8 mouse cellular contexts compared by ENCODE assay signal in genomic region chr8:85841489-85841795, GRCm38 (mm10). TPM values are rescaled to one million over a fixed set of nuclear protein-coding genes. Genes with fewer than 3 reads are reported as not detected.
DNase-seq lines count a peak whose midpoint lies in the region; ATAC-seq and TF ChIP-seq lines count a peak whose summit lies in the region.

No protein-coding gene starts in this region.

- intact Hi-C loops in heart, postnatal 25 days (cut with DNase I): no loop called here

- TF ChIP-seq CTCF in MEL (IDR thresholded peaks at IDR 0.05 in 2 of 3, conservative IDR thresholded peaks at IDR 0.05 in 1 of 3; ENCODE audit: control insufficient read depth in 1 of 3, insufficient read depth in 1 of 3, low read depth in 2 of 3, low read length in 3 of 3, poor library complexity in 1 of 3, severe bottlenecking in 1 of 3): no peak
- no peak for TF ChIP-seq CTCF in liver, embryonic 14.5 days (IDR thresholded peaks at IDR 0.05; ENCODE audit: low read depth)

- H3K79me2 ChIP-seq in MEL (ENCODE audit: control insufficient read depth, insufficient read depth, low read length, poor library complexity): peaks cover 24% of the 10 kb centered on the region

- peaks cover 2 to 34% of the 10 kb centered on the region in 2 experiments for H3K36me3 ChIP-seq in MEL (ENCODE audit: control insufficient read depth in 1 of 2, insufficient read depth in 2 of 2, low read length in 2 of 2)
- peaks cover 9% of the 10 kb centered on the region; the same call in 1 of the 2 replicates for H3K36me3 ChIP-seq in heart, embryonic 12.5 days
- no peaks in the 10 kb centered on the region; the same call in 1 of the 2 replicates for H3K36me3 ChIP-seq in liver, embryonic 14.5 days (replicated peaks; ENCODE audit: control insufficient read depth, insufficient read depth, low read depth)

- H3K27ac ChIP-seq in MEL (ENCODE audit: control insufficient read depth, low read depth, low read length): peak overlapping the region; percentile 99
- peak overlapping the region; percentile 97 for H3K27ac ChIP-seq in heart, embryonic 12.5 days (ENCODE audit: poor library complexity, severe bottlenecking)
- H3K27ac ChIP-seq in liver, embryonic 14.5 days: peak overlapping the region; percentile 68

- ATAC-seq in heart, embryonic 12.5 days (ENCODE audit: insufficient number of reproducible peaks, low FRiP score): no peak
- ATAC-seq in liver, embryonic 14.5 days (ENCODE audit: insufficient read depth): no peak

- no peak for TF ChIP-seq EP300 in MEL (IDR thresholded peaks at IDR 0.05; ENCODE audit: low read depth in 1 of 2, low read length in 2 of 2)
- no peak for TF ChIP-seq EP300 in liver, embryonic 14.5 days (IDR thresholded peaks at IDR 0.05; ENCODE audit: low read depth)

- peaks cover 6 to 23% of the 10 kb centered on the region in 2 experiments; a peak in 3 of 4 replicates for H3K4me1 ChIP-seq in MEL (ENCODE audit: control insufficient read depth in 1 of 2, insufficient read depth in 2 of 2, low read length in 2 of 2)
- peaks cover 11% of the 10 kb centered on the region for H3K4me1 ChIP-seq in heart, embryonic 12.5 days (replicated peaks)
- peaks cover 4 to 9% of the 10 kb centered on the region in 2 experiments for H3K4me1 ChIP-seq in liver, embryonic 14.5 days (replicated peaks; ENCODE audit: control insufficient read depth in 2 of 2, insufficient read depth in 2 of 2, low read length in 1 of 2)

- H3K4me3 ChIP-seq in MEL (ENCODE audit: control insufficient read depth in 1 of 2, insufficient read depth in 1 of 2, low read depth in 2 of 2, low read length in 2 of 2): peak overlapping the region; percentile 82 to 95
- peak overlapping the region; percentile 96 for H3K4me3 ChIP-seq in heart, embryonic 12.5 days
- peak overlapping the region; percentile 79 to 97 for H3K4me3 ChIP-seq in liver, embryonic 14.5 days (ENCODE audit: insufficient read depth in 1 of 2, low read depth in 2 of 2, low read length in 2 of 2)

- H3K27me3 ChIP-seq in MEL (ENCODE audit: control insufficient read depth in 1 of 2, insufficient read depth in 2 of 2, low read length in 2 of 2): no peaks in the 10 kb centered on the region
- no peaks in the 10 kb centered on the region for H3K27me3 ChIP-seq in heart, embryonic 12.5 days (replicated peaks)
- H3K27me3 ChIP-seq in liver, embryonic 14.5 days (ENCODE audit: control insufficient read depth, insufficient read depth, low read length): no peaks in the 10 kb centered on the region

- TF ChIP-seq POLR2A in MEL (IDR thresholded peaks at IDR 0.05; ENCODE audit: control insufficient read depth in 1 of 2, insufficient read depth in 1 of 2, low read depth in 1 of 2, low read length in 2 of 2, poor library complexity in 1 of 2): no peak; a peak in 1 of 4 replicates

- no peaks in the 10 kb centered on the region for H3K9me3 ChIP-seq in MEL (replicated peaks; ENCODE audit: insufficient read depth, low read length)
- no peaks in the 10 kb centered on the region for H3K9me3 ChIP-seq in heart, embryonic 12.5 days (replicated peaks)
- H3K9me3 ChIP-seq in liver, embryonic 14.5 days (ENCODE audit: control insufficient read depth, low read length): no peaks in the 10 kb centered on the region

- DNase-seq in heart, adult 11 months: peak; percentile 68
- no peak for DNase-seq in heart, postnatal 25 days (ENCODE audit: low spot score)
- no peak for DNase-seq in MEL (ENCODE audit: low read depth, low spot score)
- DNase-seq in liver, embryonic 14.5 days (ENCODE audit: low read depth in 3 of 3, low spot score in 3 of 3): peak; percentile 11 to 17 (median 13)
- DNase-seq in skeletal muscle tissue, adult 2 months (ENCODE audit: low read depth, low spot score): peak; percentile 43
- DNase-seq in urinary bladder, adult 18-20 months (ENCODE audit: low spot score in 2 of 2): no peak
- DNase-seq in right cerebral cortex, postnatal 25 days: no peak

- H3K9ac ChIP-seq in MEL (ENCODE audit: control insufficient read depth, low read depth, low read length, poor library complexity, severe bottlenecking): peak overlapping the region; percentile 96
- peak overlapping the region; percentile 94 for H3K9ac ChIP-seq in heart, embryonic 12.5 days
- peak overlapping the region; percentile 93 for H3K9ac ChIP-seq in liver, embryonic 14.5 days (replicated peaks)

- WGBS in heart, embryonic 12.5 days: 11% methylated on average over 4 of the region's 4 CpGs
- WGBS in liver, embryonic 14.5 days (ENCODE audit: insufficient replicate concordance): 0% methylated on average over 4 of the region's 4 CpGs

- H3K4me2 ChIP-seq in heart, embryonic 12.5 days: peak overlapping the region; percentile 93
- H3K4me2 ChIP-seq in liver, embryonic 14.5 days (ENCODE audit: low read depth): peak overlapping the region; percentile 82

- TF ChIP-seq RAD21 in MEL (IDR thresholded peaks at IDR 0.05; ENCODE audit: low read depth, low read length): no peak

TF ChIP-seq in MEL, 35 proteins besides CTCF, POLR2A, EP300 and RAD21:
- TF ChIP-seq MAFK (IDR thresholded peaks at IDR 0.05; ENCODE audit: borderline replicate concordance, low read depth, low read length): no peak
- TF ChIP-seq ZC3H11A (IDR thresholded peaks at IDR 0.05; ENCODE audit: low read depth, low read length): no peak
- no peak for TF ChIP-seq USF2 (IDR thresholded peaks at IDR 0.05; ENCODE audit: borderline replicate concordance in 1 of 2, insufficient read depth in 1 of 2, low read depth in 1 of 2, low read length in 2 of 2)
- 0 out of 2 replicates have a peak, but pooled peaks have one; percentile 7 for TF ChIP-seq TBP (IDR thresholded peaks at IDR 0.05; ENCODE audit: low read depth, low read length)
- TF ChIP-seq NELFE (IDR thresholded peaks at IDR 0.05; ENCODE audit: low read depth, low read length): no peak
- TF ChIP-seq GABPA (IDR thresholded peaks at IDR 0.05; ENCODE audit: low read depth, low read length): no peak
- no peak for TF ChIP-seq E2F4 (IDR thresholded peaks at IDR 0.05; ENCODE audit: borderline replicate concordance, low read depth, low read length)
- peak; percentile 24; the same call in 1 of the 2 replicates for TF ChIP-seq MAX (IDR thresholded peaks at IDR 0.05; ENCODE audit: low read length)
- TF ChIP-seq TAL1 (IDR thresholded peaks at IDR 0.05; ENCODE audit: low read length): no peak
- TF ChIP-seq MYC (IDR thresholded peaks at IDR 0.05; ENCODE audit: low read depth, low read length): no peak

RNA-seq across cellular contexts. Expression of gene Phkb, which starts 0.7 kb away (rescaled TPM):
- total RNA-seq in heart, postnatal 25 days (2021): 10 to 100 TPM; 55.4 to 58.4 TPM
- total RNA-seq in MEL (2012; rRNA removed): 18.6 and 18.8 TPM in 2 replicates
- polyA plus RNA-seq in MEL (2012; ENCODE audit: insufficient read depth in 1 of 2, insufficient read length in 2 of 2, low read depth in 1 of 2, low replicate concordance in 2 of 2, missing spikeins in 1 of 2): 10 to 100 TPM in 1 of 2 experiments, not detected in 1; 14.1 TPM
- polyA plus RNA-seq in heart, embryonic 12.5 days (2016; fragmentation: Nextera tagmentation; extraction: Ambion mirVana): 54.7 and 57.5 TPM in 2 replicates
- polyA plus RNA-seq in liver, embryonic 14.5 days (2012; rRNA removed): 3.1 and 4.7 TPM in 2 replicates
- polyA plus RNA-seq in liver, embryonic 14.5 days (2014; fragmentation: Nextera tagmentation; extraction: Ambion mirVana): 10.7 and 13.3 TPM in 2 replicates

RNA-seq across cellular contexts. Expression of gene Itfg1, which starts 0.7 kb away (rescaled TPM):
- 10 to 100 TPM; 44.1 to 49.5 TPM for total RNA-seq in heart, postnatal 25 days (2021)
- total RNA-seq in MEL (2012; rRNA removed): 22.8 and 26.7 TPM in 2 replicates
- polyA plus RNA-seq in MEL (2012; ENCODE audit: insufficient read depth in 1 of 2, insufficient read length in 2 of 2, low read depth in 1 of 2, low replicate concordance in 2 of 2, missing spikeins in 1 of 2): 10 to 100 TPM in 1 of 2 experiments, not detected in 1; 21.8 TPM
- polyA plus RNA-seq in heart, embryonic 12.5 days (2016; fragmentation: Nextera tagmentation; extraction: Ambion mirVana): 89.2 and 89.5 TPM in 2 replicates
- 7.1 and 8.9 TPM in 2 replicates for polyA plus RNA-seq in liver, embryonic 14.5 days (2012; rRNA removed)
- polyA plus RNA-seq in liver, embryonic 14.5 days (2014; fragmentation: Nextera tagmentation; extraction: Ambion mirVana): 24.2 and 26.7 TPM in 2 replicates

Comparison
In these comparisons a context has a peak if more than half of its experiments do, and no peak if none do; other contexts are left out.
1. DNase-seq: peak in heart, adult 11 months (single experiment), liver, embryonic 14.5 days (3 of 3) and skeletal muscle tissue, adult 2 months (single experiment); none in heart, postnatal 25 days (single experiment), MEL (single experiment), urinary bladder, adult 18-20 months (0 of 2) and right cerebral cortex, postnatal 25 days (single experiment).
2. Peak in every context shown above with its lines, with median percentiles within 50 percentile points of each other: H3K27ac ChIP-seq, H3K4me3 ChIP-seq and H3K9ac ChIP-seq.